Mouse (Mus musculus): ENCODE measurements around the gene Skap1.
A peak's percentile ranks its signal among the peaks of the same experiment; 100 is the strongest.

The Skap1 gene

DNA sequence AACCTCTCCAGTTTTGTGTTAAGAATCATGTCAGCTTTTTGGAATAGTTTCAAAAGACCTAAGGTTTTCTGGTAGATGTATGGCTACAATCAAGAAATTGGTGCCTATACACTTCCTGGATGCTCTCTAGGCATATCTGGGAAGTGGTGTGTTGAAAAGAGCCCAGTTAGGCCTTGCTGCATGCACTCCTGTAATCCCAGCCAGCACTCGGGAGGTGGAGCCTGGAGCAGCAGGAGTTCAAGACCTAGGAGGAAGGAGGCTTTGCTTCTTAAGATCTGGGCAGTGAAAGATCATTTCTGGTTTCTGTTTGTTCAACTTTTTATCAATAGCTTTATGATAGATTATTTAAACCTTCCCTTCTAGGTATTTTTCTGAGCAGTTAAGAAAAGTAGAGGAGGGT, 326.3 kb downstream of the Skap1 start:
- no peak for DNase-seq

DNA sequence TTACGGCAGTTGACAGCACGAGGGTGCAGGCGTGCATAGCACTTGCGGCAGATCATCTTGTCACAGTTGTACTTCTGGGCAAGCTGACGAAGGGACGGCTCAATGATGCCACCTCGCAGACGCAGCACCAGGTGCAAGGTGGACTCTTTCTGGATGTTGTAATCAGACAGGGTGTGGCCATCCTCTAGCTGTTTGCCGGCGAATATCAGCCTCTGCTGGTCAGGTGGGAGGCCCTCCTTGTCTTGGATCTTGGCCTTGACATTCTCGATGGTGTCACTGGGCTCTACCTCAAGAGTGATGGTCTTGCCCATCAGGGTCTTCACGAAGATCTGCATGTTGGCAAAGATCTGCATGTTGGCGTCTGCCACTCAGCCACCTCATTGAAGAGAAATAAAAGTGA, 331.1 kb downstream of the Skap1 start:
- no peak for DNase-seq

DNA sequence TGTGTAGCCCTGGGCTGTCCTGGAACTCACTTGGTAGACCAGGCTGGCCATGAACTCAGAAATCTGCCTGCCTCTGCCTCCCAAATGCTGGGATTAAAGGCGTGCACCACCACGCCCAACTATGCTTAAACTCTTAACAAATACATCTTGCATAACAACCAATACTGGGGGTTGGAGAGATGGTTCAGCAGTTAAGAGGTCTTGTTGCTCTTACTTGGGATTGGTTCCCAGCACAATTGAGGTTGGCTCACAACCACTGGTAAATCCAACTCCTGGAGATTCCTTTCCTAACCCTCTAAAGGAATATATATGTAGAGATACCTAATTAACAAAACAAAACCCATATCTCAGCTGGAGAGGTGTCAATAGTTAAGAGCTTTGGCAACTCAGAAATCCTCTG, 331.7 kb downstream of the Skap1 start:
- no peak for DNase-seq

DNA sequence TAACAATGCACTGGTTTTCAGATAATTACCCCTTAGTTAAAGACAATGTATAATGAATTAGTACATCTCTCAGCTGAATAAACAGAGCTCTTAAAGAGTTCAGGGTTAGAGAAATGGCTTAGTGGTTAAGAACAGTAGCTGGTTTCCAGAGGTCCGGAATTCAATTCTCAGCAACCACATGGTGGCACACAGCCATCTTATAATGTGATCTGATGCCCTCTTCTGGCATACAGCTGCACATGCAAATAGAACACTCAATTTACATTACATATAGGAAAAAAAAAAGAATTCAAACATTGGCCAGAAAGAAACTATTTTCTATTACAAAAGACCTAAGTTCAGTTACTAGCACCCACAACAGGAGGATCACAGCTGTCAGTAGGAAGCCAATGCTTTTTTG, 332.2 kb downstream of the Skap1 start:
- DNase-seq, result peak; percentile 26

DNA sequence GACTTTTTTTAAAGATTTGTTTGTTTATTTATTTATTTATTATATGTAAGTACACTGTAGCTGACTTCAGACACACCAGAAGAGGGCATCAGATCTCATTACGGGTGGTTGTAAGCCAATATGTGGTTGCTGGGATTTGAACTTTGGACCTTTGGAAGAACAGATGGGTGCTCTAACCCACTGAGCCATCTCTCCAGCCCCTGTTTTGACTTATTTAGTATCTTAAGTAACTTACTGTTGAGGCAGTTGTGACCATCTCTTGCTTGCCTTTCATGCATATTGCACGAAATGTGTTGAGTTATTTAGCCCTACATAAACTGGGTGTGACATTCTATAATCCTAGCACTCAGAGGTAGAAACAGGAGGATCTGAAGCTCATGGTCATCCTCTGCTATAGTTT, 335.1 kb downstream of the Skap1 start:
- DNase-seq, result no peak

DNA sequence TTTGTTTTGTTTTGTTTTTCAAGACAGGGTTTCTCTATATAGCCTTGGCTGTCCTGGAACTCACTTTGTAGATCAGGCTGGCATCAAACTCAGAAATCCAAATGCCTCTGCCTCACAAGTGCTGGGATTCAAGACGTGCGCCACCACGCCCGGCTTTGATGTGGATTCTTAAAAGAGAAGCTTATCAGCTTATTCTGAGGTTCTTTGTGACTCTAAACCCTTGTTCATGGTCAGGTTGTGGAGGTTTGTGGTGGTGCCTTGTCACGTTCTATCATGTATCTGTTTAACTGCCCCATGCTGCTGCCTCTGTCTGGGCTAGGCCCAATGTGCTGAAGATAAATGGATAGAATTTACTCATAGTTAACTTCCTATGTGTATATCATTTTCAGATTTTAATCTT, 341.2 kb downstream of the Skap1 start:
- DNase-seq, result no peak

DNA sequence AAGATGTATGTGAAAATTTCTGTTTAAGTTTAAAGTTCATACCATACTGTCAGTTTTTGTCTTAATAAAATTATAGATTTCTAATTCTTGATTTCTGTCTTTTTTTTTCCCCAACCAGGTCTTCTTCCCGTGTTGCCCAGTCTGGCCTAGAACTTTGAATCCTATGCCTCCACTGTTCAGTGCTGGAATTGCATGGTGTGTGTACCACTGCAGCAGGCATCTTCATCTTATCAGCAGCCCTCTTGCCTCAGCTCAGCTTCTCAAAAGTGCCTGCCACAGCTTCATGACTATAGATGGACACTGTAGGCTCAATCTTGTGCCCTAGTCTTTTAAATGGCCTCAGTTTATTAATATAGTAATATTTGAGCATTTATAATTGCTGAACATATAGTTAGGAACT, 343.7 kb downstream of the Skap1 start:
- peak; percentile 31 for DNase-seq
